Mouse (Mus musculus): ENCODE measurements around the gene Cryzl2. TPM values are rescaled to one million over a fixed set of nuclear protein-coding genes. Genes with fewer than 3 reads are reported as not detected.

Cryzl2 gene
- polyA plus RNA-seq, 3 experiments from 2014 or later, result 0.83 to 7.4 (median 6.1) TPM

DNA sequence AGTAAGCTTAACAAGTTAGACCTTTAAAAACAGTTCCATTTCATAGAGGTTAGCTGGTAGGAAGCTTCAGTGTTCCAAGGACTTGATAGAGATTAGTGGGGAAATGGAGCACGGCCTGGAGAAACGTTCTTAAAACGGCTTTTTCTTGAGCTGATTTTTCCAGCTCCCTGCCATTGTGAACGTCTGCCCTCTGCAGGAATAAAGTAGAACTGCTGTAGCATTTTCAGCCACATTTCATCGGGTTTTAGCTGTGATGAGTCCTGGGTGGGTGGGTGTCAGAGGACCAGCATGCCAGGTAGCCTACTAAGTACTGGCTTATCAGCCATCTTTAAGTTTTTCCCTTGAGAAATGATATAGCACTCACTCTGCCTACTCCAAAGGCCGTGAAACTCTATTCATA, 78.1 kb downstream of the Cryzl2 start:
- no peak for ATAC-seq

DNA sequence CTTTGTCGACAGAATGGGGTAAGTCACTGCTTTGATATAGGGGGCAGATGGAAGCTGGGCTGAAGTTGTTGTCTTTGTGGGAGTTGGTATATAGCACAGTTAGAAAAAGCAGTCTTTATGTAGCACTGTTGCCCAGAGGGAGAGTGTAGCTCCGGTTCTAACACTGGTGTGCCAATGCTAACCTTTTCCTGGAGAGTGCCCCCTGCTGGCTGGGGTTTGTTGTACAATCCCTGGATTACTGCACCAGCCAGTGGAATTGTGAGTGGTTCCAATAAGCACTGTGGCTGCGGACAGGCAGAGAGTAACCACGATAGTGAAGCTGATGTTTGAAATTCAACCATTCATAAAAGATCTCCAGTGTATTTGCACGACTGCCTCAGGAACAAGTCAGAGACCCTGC, 79.3 kb downstream of the Cryzl2 start:
- no peak for ATAC-seq

Other genes with a start within 250 kb of the Cryzl2 start
- gene Rasal2, start 46.0 kb upstream of the Cryzl2 start, polyA plus RNA-seq (2017; shearing (Covaris generic)), result under 1 TPM; 0.03 to 0.24 (median 0.17) TPM
- gene Sec16b, start 48.2 kb downstream of the Cryzl2 start, polyA plus RNA-seq (2017; shearing (Covaris generic)), result 1 to 10 TPM; 1.2 to 2.4 (median 2.4) TPM

Data from inflammation-experienced regulatory T-cells, adult 6 months (primary cell).